Mouse (Mus musculus) WW6 (cell line): ENCODE results near the gene Naxe.

Experiments used
- DNase-seq: peaks from one replicate; pipeline ENCODE4 v3.0.0-alpha.2; 2013; ENCODE audit warnings: low read depth, low spot score

The Naxe gene

GRCm38 (mm10) chr3:88057902-88058696 lies at the start of gene Naxe:
Gene Naxe (minus strand): TSS chr3:88058495.
- DNase-seq = peak; percentile 84

- no peak for DNase-seq
Observed at GRCm38 (mm10) chr3:88106126-88106525, 47.8 kb upstream of the Naxe start.

GRCm38 (mm10) chr3:88102611-88103010 lies 44.3 kb upstream of the Naxe start:
- no peak for DNase-seq

GRCm38 (mm10) chr3:88102196-88102595 lies 43.9 kb upstream of the Naxe start:
- DNase-seq = no peak

- no peak for DNase-seq
Observed at GRCm38 (mm10) chr3:88101736-88102135, 43.4 kb upstream of the Naxe start.

GRCm38 (mm10) chr3:88100251-88100650 lies 42.0 kb upstream of the Naxe start:
- no peak for DNase-seq

- no peak for DNase-seq
Observed at GRCm38 (mm10) chr3:88097666-88098065, 39.4 kb upstream of the Naxe start.

- no peak for DNase-seq
Observed at GRCm38 (mm10) chr3:88094126-88094525, 35.8 kb upstream of the Naxe start.

- DNase-seq = no peak
Observed at GRCm38 (mm10) chr3:88090616-88091015, 32.3 kb upstream of the Naxe start.

GRCm38 (mm10) chr3:88090106-88090505 lies 31.8 kb upstream of the Naxe start:
- DNase-seq = no peak

GRCm38 (mm10) chr3:88087688-88088087 lies 29.4 kb upstream of the Naxe start:
- no peak for DNase-seq

- no peak for DNase-seq
Observed at GRCm38 (mm10) chr3:88085459-88085858, 27.2 kb upstream of the Naxe start.

GRCm38 (mm10) chr3:88084001-88084400 lies 25.7 kb upstream of the Naxe start:
- DNase-seq = no peak

GRCm38 (mm10) chr3:88082663-88083062 lies 24.4 kb upstream of the Naxe start:
- no peak for DNase-seq

- DNase-seq = no peak
Observed at GRCm38 (mm10) chr3:88082224-88082618, 23.9 kb upstream of the Naxe start.

GRCm38 (mm10) chr3:88081345-88082223 lies 23.3 kb upstream of the Naxe start, which contains the start of gene Iqgap3:
Gene Iqgap3 (plus strand): TSS chr3:88081971.
- peak; percentile 58 for DNase-seq

- no peak for DNase-seq
Observed at GRCm38 (mm10) chr3:88078204-88078603, 19.9 kb upstream of the Naxe start, which contains the start of gene Ttc24. Gene Ttc24 (minus strand): TSS chr3:88078304.

- DNase-seq = no peak
Observed at GRCm38 (mm10) chr3:88077441-88077840, 19.1 kb upstream of the Naxe start.

- no peak for DNase-seq
Observed at GRCm38 (mm10) chr3:88074766-88075165, 16.5 kb upstream of the Naxe start.

- no peak for DNase-seq
Observed at GRCm38 (mm10) chr3:88074351-88074750, 16.1 kb upstream of the Naxe start.

- DNase-seq = no peak
Observed at GRCm38 (mm10) chr3:88073631-88074030, 15.3 kb upstream of the Naxe start.

- DNase-seq = no peak
Observed at GRCm38 (mm10) chr3:88071783-88072182, 13.5 kb upstream of the Naxe start.
